Mouse (Mus musculus) myocyte (in vitro differentiated cells): ENCODE data around the gene Gadd45b.

Source experiments
- CEBPB ChIP-seq: IDR thresholded peaks from 2 replicates; pipeline ENCODE4 v1.6.1; 2011; ENCODE audit warnings: mild to moderate bottlenecking, moderate library complexity; ENCODE audit not compliant: poor library complexity, insufficient read depth, severe bottlenecking
- E2F4 ChIP-seq: IDR thresholded peaks from one replicate; pipeline ENCODE4 v1.6.1; 2011; ENCODE audit warnings: mild to moderate bottlenecking, control low read depth, moderate library complexity; ENCODE audit not compliant: insufficient read depth
- MYOD1 ChIP-seq, 3 experiments: IDR thresholded peaks; one replicate each; pipeline ENCODE4 v1.6.1; 2011; ENCODE audit warnings: control low read depth in 2 of 3, low read depth in 2 of 3, mild to moderate bottlenecking in 2 of 3, moderate library complexity in 1 of 3; ENCODE audit not compliant: insufficient read length in 2 of 3, control insufficient read depth in 1 of 3
- MYOG ChIP-seq, 3 experiments: IDR thresholded peaks; one replicate each; pipeline ENCODE4 v1.6.1; 2011; ENCODE audit warnings: control low read depth in 2 of 3, low read depth in 2 of 3, mild to moderate bottlenecking in 2 of 3; ENCODE audit not compliant: insufficient read length in 2 of 3, control insufficient read depth in 1 of 3, insufficient read depth in 1 of 3
- POLR2A ChIP-seq: IDR thresholded peaks from one replicate; pipeline ENCODE4 v1.6.1; 2011; ENCODE audit warnings: low read depth, mild to moderate bottlenecking, control low read depth, moderate library complexity; ENCODE audit not compliant: insufficient read length
- POLR2AphosphoS2 ChIP-seq: IDR thresholded peaks from one replicate; pipeline ENCODE4 v1.6.1; 2011; ENCODE audit warnings: low read depth, control low read depth; ENCODE audit not compliant: insufficient read length
- TCF12 ChIP-seq: IDR thresholded peaks from one replicate; pipeline ENCODE4 v1.6.1; 2011; ENCODE audit warnings: mild to moderate bottlenecking, control low read depth; ENCODE audit not compliant: poor library complexity, insufficient read depth, severe bottlenecking

DNA sequence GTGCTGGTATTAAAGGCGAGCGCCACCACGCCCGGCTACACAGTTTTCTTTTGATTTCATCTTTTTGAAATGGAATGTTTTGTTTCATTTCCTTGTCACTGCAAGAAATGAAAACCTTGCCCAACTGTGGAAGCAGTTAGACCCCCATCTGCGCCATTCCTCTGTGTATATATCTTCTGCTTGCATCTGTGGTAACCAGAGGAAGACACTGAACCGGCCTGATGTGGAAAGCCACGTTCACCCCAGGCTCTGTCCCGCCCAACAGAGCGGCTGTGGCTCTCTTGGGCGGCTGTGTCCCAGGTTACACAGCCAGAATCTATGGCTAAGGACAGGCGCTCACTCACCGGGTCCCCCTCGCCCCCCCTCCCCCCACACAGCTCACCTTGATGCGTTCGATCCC is 22.6 kb downstream of the Gadd45b start:
- TF ChIP-seq TCF12 = no peak
- TF ChIP-seq POLR2A = no peak
- no peak for TF ChIP-seq POLR2AphosphoS2
- no peak for TF ChIP-seq CEBPB
- no peak for TF ChIP-seq MYOG (IDR thresholded peaks at IDR 0.05; ENCODE audit: control insufficient read depth in 1 of 3, insufficient read depth in 1 of 3, insufficient read length in 2 of 3, low read depth in 2 of 3)
- no peak for TF ChIP-seq E2F4
- TF ChIP-seq MYOD1 (IDR thresholded peaks at IDR 0.05; ENCODE audit: control insufficient read depth in 1 of 3, insufficient read length in 2 of 3, low read depth in 2 of 3) = no peak
